Mouse (Mus musculus) intestine, postnatal 0 days (tissue): ENCODE data around the gene Shisa6. TPM values are rescaled to one million over a fixed set of nuclear protein-coding genes. Genes with fewer than 3 reads are reported as not detected.

ENCODE experiments used
- ATAC-seq: fragments of 200-750 bp; cut with Nextera tagmentation; 2 replicates; pipeline ENCODE4 v1.8.0; 2017; ENCODE audit warnings: mild to moderate bottlenecking, moderate TSS enrichment, moderate library complexity
- H3K27ac ChIP-seq: fragments of 300-500 bp; sonication (generic); 2 replicates; pipeline ENCODE4 v1.5.1; 2014; ENCODE audit warnings: mild to moderate bottlenecking, low read depth, low read length, moderate library complexity
- H3K27me3 ChIP-seq: fragments of 300-500 bp; sonication (generic); replicated peaks from 2 replicates; pipeline ENCODE4 v1.6.1; 2014; ENCODE audit warnings: low read length, mixed read lengths; ENCODE audit not compliant: control insufficient read depth, insufficient read depth
- H3K36me3 ChIP-seq: fragments of 300-500 bp; sonication (generic); 2 replicates; pipeline ENCODE4 v1.6.1; 2014; ENCODE audit warnings: mild to moderate bottlenecking, moderate library complexity; ENCODE audit not compliant: control insufficient read depth, insufficient read depth
- H3K4me1 ChIP-seq: fragments of 300-500 bp; sonication (generic); replicated peaks from 2 replicates; pipeline ENCODE4 v1.6.1; 2014; ENCODE audit warnings: antibody characterized with exemption, low read length, mixed read lengths; ENCODE audit not compliant: control insufficient read depth, insufficient read depth
- H3K4me2 ChIP-seq: fragments of 300-500 bp; sonication (generic); replicated peaks from 2 replicates; pipeline ENCODE4 v1.6.1; 2014; ENCODE audit warnings: low read depth, mild to moderate bottlenecking, moderate library complexity
- H3K4me3 ChIP-seq: fragments of 300-500 bp; sonication (generic); 2 replicates; pipeline ENCODE4 v1.5.1; 2014; ENCODE audit warnings: low read depth, low read length
- H3K9ac ChIP-seq: fragments of 300-500 bp; sonication (generic); 2 replicates; pipeline ENCODE4 v1.6.1; 2014; ENCODE audit warnings: mild to moderate bottlenecking, low read depth, low read length
- H3K9me3 ChIP-seq: fragments of 300-500 bp; sonication (generic); 2 replicates; pipeline ENCODE4 v1.6.1; 2016; ENCODE audit warnings: mixed run types; ENCODE audit not compliant: control insufficient read depth
- CTCF ChIP-seq: sonication (generic); IDR thresholded peaks from 2 replicates; pipeline ENCODE4 v1.5.1; 2016; ENCODE audit warnings: low read depth, mild to moderate bottlenecking, control low read depth, antibody characterized with exemption, moderate library complexity
- WGBS: fragments of 180-500 bp; shearing (Covaris S2); extraction: QIAGEN DNeasy Blood & Tissue Kit; methylation state at CpG from one replicate; pipeline ENCODE4 v1.1.7; 2014; 5-methylcytosine and 5-hydroxymethylcytosine counted together
- polyA plus RNA-seq: library from polyadenylated mRNA; unstranded; fragments of >200 nt; fragmentation: Nextera tagmentation; extraction: Ambion mirVana; gene quantifications from 2 replicates; pipeline ENCODE4 v1.2.1, GENCODE M21; 2015

Gene Shisa6
- polyA plus RNA-seq, 1 experiment from 2014 or later, result 0.04 TPM

- Histone ChIP-seq H3K9ac (no peak overlapping the region), H3K9me3 (no peaks in the 10 kb centered on the region), H3K4me3 (no peak overlapping the region), H3K36me3 (no peaks in the 10 kb centered on the region), H3K27me3 (no peaks in the 10 kb centered on the region), H3K4me1 (no peaks in the 10 kb centered on the region), H3K4me2 (no peak overlapping the region), H3K27ac (no peak overlapping the region)
- TF ChIP-seq CTCF, result no peak
- 64% methylated on average over 8 of the region's 8 CpGs for WGBS
- ATAC-seq, result no peak
Measured at GRCm38 (mm10) chr11:66366809-66367685, 158.7 kb downstream of the Shisa6 start.

- TF ChIP-seq CTCF, result no peak
- Histone ChIP-seq H3K36me3 (no peaks in the 10 kb centered on the region), H3K27me3 (no peaks in the 10 kb centered on the region), H3K9ac (no peak overlapping the region), H3K9me3 (no peaks in the 10 kb centered on the region), H3K4me3 (no peak overlapping the region), H3K27ac (no peak overlapping the region), H3K4me1 (no peaks in the 10 kb centered on the region), H3K4me2 (no peak overlapping the region)
- 62% methylated on average over 1 of the region's 1 CpGs for WGBS
- no peak for ATAC-seq
Measured at GRCm38 (mm10) chr11:66359811-66360210, 166.0 kb downstream of the Shisa6 start.

- Histone ChIP-seq H3K4me2 (no peak overlapping the region), H3K4me1 (no peaks in the 10 kb centered on the region), H3K9me3 (no peaks in the 10 kb centered on the region), H3K27ac (no peak overlapping the region), H3K9ac (no peak overlapping the region), H3K36me3 (no peaks in the 10 kb centered on the region), H3K27me3 (no peaks in the 10 kb centered on the region), H3K4me3 (no peak overlapping the region)
- no peak for TF ChIP-seq CTCF
- 64% methylated on average over 3 of the region's 3 CpGs for WGBS
- no peak for ATAC-seq
Measured at GRCm38 (mm10) chr11:66344822-66345221, 180.9 kb downstream of the Shisa6 start.

- ATAC-seq, result no peak
- H3K9me3 ChIP-seq, result no peaks in the 10 kb centered on the region
- H3K4me1 ChIP-seq, result no peaks in the 10 kb centered on the region
- H3K4me3 ChIP-seq, result no peak overlapping the region
- TF ChIP-seq CTCF, result no peak
- H3K27me3 ChIP-seq, result no peaks in the 10 kb centered on the region
- H3K9ac ChIP-seq, result no peak overlapping the region
- no peak overlapping the region for H3K4me2 ChIP-seq
- H3K27ac ChIP-seq, result no peak overlapping the region
- H3K36me3 ChIP-seq, result no peaks in the 10 kb centered on the region
Measured at GRCm38 (mm10) chr11:66336313-66336712, 189.5 kb downstream of the Shisa6 start.

- ATAC-seq, result no peak
- no peak overlapping the region for H3K4me3 ChIP-seq
- H3K27ac ChIP-seq, result no peak overlapping the region
- no peaks in the 10 kb centered on the region for H3K4me1 ChIP-seq
- no peak for TF ChIP-seq CTCF
- WGBS, result 88% methylated on average over 7 of the region's 7 CpGs
- H3K9me3 ChIP-seq, result no peaks in the 10 kb centered on the region
- H3K4me2 ChIP-seq, result no peak overlapping the region
- H3K36me3 ChIP-seq, result no peaks in the 10 kb centered on the region
- no peaks in the 10 kb centered on the region for H3K27me3 ChIP-seq
- H3K9ac ChIP-seq, result no peak overlapping the region
Measured at GRCm38 (mm10) chr11:66312764-66313163, 213.0 kb downstream of the Shisa6 start.

GRCm38 (mm10) chr11:66304396-66304795 lies 221.4 kb downstream of the Shisa6 start:
- H3K9ac ChIP-seq, result no peak overlapping the region
- no peak for ATAC-seq
- no peaks in the 10 kb centered on the region for H3K4me1 ChIP-seq
- H3K9me3 ChIP-seq, result no peaks in the 10 kb centered on the region
- H3K27me3 ChIP-seq, result no peaks in the 10 kb centered on the region
- 82% methylated on average over 1 of the region's 1 CpGs for WGBS
- H3K36me3 ChIP-seq, result no peaks in the 10 kb centered on the region
- no peak for TF ChIP-seq CTCF
- H3K27ac ChIP-seq, result no peak overlapping the region
- H3K4me3 ChIP-seq, result no peak overlapping the region
- H3K4me2 ChIP-seq, result no peak overlapping the region
